Mouse (Mus musculus) left cerebral cortex, adult 2 months (tissue): ENCODE results near the gene Arvcf. TPM values are rescaled to one million over a fixed set of nuclear protein-coding genes. Genes with fewer than 3 reads are reported as not detected.
A peak's percentile ranks its signal among the peaks of the same experiment; 100 is the strongest.

ENCODE experiments used
- DNase-seq, 2 experiments: peaks; one replicate each; pipeline ENCODE4 v3.0.0; 2021 to 2022; ENCODE audit warnings: low spot score in 2 of 2, mixed read lengths in 1 of 2; ENCODE audit errors: extremely low spot score in 1 of 2
- H3K27ac ChIP-seq: fragments of 200-600 bp; 2 replicates; pipeline ENCODE4 v1.8.1; 2022
- H3K4me3 ChIP-seq: fragments of 200-600 bp; 2 replicates; pipeline ENCODE4 v1.8.1; 2022
- CTCF ChIP-seq: fragments of 200-600 bp; IDR thresholded peaks from 2 replicates; pipeline ENCODE4 v1.8.1; 2022; ENCODE audit warnings: antibody characterized with exemption, mild to moderate bottlenecking, moderate library complexity
- intact Hi-C: fragments of 180-260 bp; cut with DNase I; formaldehyde crosslinking; loops from one replicate; pipeline ENCODE4 v1.15.1; 2025
- total RNA-seq, 2 experiments: library from RNA; stranded (reverse); gene quantifications; 2 replicates each; pipeline ENCODE4 v1.2.3; 2021

The Arvcf gene
- total RNA-seq, 2 experiments from 2014 or later = 39.1 to 50.4 TPM

DNA sequence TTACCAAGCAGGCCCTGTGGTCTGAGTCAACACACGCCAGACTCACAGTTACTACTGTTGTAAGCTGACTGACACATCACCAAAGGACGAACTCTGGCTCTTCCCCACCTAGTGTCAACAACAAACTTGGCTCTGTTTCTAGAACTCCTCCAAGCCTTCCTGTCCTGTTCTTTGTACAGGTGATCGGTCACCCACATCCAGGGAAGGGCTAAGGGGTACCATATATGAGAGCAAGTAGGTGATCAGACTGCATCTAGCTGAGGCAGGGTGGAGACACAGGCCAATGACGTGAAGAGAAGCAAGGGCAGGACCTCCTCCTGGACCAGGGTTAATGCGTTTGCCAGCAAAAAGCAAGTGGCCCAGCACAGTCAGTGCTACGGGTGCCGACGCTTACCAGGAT, 6.4 kb upstream of the Arvcf start:
- no peak overlapping the region for H3K27ac ChIP-seq
- DNase-seq = no peak
- no peak overlapping the region; the same call in 1 of the 2 replicates for H3K4me3 ChIP-seq
- TF ChIP-seq CTCF = no peak
- intact Hi-C loops = no loop called here

DNA sequence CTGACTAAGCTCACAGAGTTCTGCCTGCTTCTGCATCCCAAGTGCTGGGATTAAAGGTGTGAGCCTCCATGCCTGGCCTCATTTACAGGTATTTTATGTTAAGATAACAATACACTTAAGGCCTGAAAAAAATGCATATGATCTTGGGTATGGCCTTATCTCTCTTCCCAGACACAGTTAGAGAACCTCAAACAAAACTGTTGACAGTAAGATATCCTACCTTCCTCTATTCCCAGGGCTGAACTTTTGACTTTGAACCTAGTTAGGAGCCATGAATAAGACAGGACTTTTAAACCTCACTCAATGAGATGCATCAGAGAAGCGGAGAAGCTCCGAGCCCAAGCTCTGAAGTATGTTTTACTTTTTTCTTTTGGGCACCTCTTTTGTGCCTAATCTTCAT, 5.9 kb upstream of the Arvcf start:
- H3K4me3 ChIP-seq = peak overlapping the region; percentile 64; the same call in 1 of the 2 replicates
- H3K27ac ChIP-seq = no peak overlapping the region
- no peak for TF ChIP-seq CTCF
- intact Hi-C loops = no loop called here
- no peak for DNase-seq

DNA sequence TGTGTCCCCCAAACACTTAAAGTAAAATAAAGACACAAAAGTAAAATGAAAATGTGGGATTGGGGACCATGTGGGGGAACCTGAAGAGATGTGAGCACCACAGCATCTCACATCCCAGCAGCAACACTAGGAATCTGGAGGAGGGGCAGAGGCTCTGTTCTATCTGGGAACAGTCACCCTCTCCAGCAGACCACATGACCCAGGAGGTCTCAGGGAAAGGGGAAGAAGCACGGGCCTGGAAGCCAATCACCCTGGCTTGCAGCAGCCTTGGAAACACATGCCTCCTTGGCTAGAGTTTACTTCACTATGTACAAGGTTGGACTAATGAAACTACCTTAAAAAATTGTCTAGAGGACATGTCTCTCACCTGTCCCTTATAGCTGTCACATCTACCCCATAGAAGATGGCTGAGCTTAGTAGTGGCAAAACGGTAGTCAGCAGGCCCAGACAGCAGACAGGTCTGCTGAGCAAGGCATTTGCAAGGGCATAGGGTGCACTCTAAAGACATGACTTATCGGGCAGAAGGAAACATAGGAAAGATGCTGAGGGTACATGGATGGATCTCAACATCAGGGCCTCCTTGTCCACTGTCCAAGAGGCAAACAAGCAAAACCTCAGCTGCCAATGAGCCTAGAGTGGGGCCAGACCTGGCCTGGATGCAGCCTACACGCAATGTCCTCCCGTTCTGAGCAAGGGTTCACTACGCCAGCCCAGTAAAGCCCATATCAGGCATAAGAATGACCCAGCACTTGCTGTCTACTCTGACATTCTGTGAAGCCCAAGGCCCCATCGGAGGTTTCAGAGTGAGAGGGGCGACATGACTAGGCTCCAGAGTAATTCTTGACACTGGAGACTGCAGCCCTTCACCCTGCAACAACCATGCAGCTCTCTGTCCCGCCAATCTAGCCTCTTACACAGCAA, 5.1 kb upstream of the Arvcf start:
- TF ChIP-seq CTCF = no peak
- Histone ChIP-seq H3K4me3 (peak overlapping the region; percentile 64), H3K27ac (peak overlapping the region; percentile 89)
- no peak for DNase-seq
- intact Hi-C loops = no loop called here

GRCm38 (mm10) chr16:18343778-18344177, 4.2 kb upstream of the Arvcf start:
- peak overlapping the region; percentile 90 for H3K27ac ChIP-seq
- intact Hi-C loops = loop anchor here (2.0 kb wide), 1 partner anchor 273 kb away; no protein-coding TSS in a partner anchor
- DNase-seq = peak; percentile 97
- no peak for TF ChIP-seq CTCF
- peak overlapping the region; percentile 64 for H3K4me3 ChIP-seq

DNA sequence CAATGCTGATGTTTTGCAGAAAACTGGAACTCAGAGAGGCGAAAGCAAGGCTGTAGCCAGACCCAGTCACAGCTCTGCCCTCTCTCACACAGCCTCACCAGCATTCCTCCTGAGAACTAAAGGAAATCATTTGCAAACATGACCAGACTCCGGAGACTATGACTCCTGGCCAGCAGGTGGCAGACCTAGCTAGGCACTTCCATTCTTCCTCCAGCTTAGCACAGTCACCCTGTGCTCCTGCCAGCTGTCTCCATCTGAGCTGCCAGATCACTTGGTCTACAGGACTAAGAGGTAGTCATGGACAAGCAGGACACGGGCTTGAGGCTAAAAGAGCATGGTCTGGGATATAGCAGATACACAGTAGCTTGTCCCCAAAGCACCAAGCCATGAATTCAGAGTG, 2.7 kb upstream of the Arvcf start:
- peak; percentile 85 to 88 for DNase-seq
- intact Hi-C loops = loop anchor here (1.0 to 5.0 kb wide), 3 partner anchors 61 to 272 kb away; partner anchors contain the start of genes Comt and Txnrd2
- H3K27ac ChIP-seq = peak overlapping the region; percentile 66
- no peak overlapping the region for H3K4me3 ChIP-seq
- peak; percentile 87 for TF ChIP-seq CTCF

- TF ChIP-seq CTCF = no peak
- H3K27ac ChIP-seq = peak overlapping the region; percentile 81
- intact Hi-C loops = loop anchor here (5.0 kb wide), 1 partner anchor 79 kb away; the partner anchor contains the start of genes Comt and Txnrd2
Observed at GRCm38 (mm10) chr16:18348601-18349175, 706 bp downstream of the Arvcf start.

GRCm38 (mm10) chr16:18349761-18350325, 1.9 kb downstream of the Arvcf start:
- DNase-seq = no peak
- Histone ChIP-seq H3K27ac (no peak overlapping the region), H3K4me3 (no peak overlapping the region)
- intact Hi-C loops = loop anchor here (5.0 kb wide), 1 partner anchor 77 kb away; the partner anchor contains the start of genes Comt and Txnrd2
- TF ChIP-seq CTCF = no peak

More at GRCm38 (mm10) chr16:18348601-18349175, 706 bp downstream of the Arvcf start:
- peak overlapping the region; percentile 72 for H3K4me3 ChIP-seq
- peak in 1 of 2 experiments; percentile 24 for DNase-seq

DNA sequence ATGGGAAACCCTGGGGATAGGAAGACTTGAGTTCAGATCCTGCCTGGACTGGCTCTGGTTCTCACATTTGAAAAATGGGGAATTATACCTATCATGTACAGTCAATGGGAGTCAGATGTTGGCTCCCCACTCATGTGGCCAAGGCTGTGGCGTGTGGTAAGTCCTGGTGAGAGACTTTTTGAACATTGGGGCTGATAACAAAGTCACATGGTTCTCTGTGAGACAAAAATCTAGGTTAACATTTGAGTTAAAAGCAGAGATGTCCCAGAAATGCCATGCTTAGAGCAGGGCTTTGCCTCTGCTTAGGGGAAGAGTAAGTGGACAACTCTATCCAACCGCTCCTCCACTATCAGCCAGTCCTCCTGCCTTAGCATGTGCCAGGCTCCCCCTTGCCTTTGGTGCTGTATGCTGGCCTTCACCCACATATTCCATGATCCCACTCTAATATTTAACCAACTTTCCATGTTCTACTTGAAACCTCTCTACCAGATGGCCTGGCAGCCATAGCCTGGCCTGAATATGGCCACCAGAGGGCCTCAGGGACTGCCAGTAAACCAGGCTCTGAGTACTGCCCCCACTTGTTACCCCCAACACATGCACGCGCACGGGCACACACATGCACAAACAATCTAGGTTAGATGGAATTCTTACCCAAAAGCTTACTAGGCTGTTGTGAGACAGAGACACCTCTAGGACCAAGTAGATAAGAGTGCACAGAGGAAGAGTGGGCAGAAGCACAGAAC, 3.5 kb downstream of the Arvcf start:
- no peak overlapping the region for H3K4me3 ChIP-seq
- intact Hi-C loops = no loop called here
- H3K27ac ChIP-seq = 0 out of 2 replicates have a peak overlapping the region, but pooled peaks have one; percentile 15
- peak; percentile 39 to 42 for DNase-seq
- peak; percentile 73 for TF ChIP-seq CTCF

DNA sequence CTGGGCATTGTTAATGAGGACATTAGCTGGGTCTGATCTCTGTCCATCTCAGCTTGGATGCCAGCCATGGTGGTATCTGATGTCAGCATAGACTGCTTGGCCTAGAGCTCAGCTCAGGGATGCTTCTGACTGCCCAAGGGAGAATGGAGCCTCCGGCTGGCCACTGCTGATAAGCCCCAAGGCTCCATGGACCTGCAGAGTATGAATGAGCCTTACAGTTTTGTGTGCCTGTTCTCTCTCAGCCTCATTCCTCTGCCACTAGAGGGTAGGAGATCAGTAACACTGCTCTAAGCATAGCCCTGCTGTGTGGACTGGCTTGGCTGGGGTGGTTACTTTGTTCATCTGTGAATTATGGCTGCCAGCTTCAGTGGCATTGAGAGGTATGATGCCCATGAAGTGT, 5.1 kb downstream of the Arvcf start:
- H3K27ac ChIP-seq = no peak overlapping the region
- DNase-seq = no peak
- no peak overlapping the region for H3K4me3 ChIP-seq
- no peak; the same call in 1 of the 2 replicates for TF ChIP-seq CTCF
- intact Hi-C loops = no loop called here

DNA sequence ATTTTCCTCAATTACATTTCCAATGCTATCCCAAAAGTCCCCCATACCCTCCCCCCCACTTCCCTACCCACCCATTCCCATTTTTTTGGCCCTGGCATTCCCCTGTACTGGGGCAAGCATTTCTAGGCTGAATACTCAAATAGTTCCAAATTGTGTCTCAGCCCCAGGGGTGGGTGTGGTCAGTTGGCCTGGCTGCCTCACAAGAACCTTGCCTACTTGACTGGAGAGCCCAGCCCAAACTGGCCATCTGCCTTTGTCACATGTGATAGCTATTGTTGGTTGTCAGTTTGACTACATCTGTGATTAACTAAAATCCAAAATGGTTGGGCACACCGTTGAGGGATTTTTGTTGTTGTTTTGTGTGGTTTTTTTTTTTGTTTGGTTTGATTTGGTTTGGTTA, 9.0 kb downstream of the Arvcf start:
- no peak overlapping the region for H3K27ac ChIP-seq
- no peak overlapping the region for H3K4me3 ChIP-seq
- intact Hi-C loops = no loop called here
- DNase-seq = no peak
- no peak for TF ChIP-seq CTCF

DNA sequence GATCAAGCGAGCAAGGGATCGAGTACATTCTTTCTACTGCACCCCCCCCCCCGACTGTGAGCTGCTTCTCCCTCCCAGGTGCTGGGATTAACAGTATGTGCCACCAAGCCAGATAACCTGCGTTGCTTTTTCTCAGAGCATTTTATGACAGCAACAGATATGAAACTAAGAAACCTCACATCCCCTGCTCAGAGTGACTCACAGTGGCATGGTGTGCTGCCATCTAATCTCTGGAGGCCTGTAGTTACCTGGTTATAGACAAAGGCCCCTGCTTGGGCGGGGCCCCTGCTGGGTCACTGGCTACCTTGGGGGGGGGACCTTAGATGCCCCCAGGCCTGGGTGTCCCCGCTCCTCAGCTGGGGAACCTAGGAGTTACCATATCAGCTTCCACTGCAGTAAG, 10.0 kb downstream of the Arvcf start:
- intact Hi-C loops = no loop called here
- TF ChIP-seq CTCF = no peak
- no peak overlapping the region for H3K4me3 ChIP-seq
- no peak overlapping the region for H3K27ac ChIP-seq
- DNase-seq = no peak
